Mouse (Mus musculus) induced T-regulatory cell, adult 2 months (primary cell): ENCODE data around the gene Ggcx.
"Not testable (repeated sequence)": the region's sequence is repeated elsewhere in the genome, so short reads cannot be mapped to it uniquely, and the experiment has no call there.

ENCODE experiments used
- DNase-seq: peaks from one replicate; pipeline ENCODE4 v3.0.0-alpha.2; 2012; ENCODE audit warnings: low read depth

Ggcx gene

DNA sequence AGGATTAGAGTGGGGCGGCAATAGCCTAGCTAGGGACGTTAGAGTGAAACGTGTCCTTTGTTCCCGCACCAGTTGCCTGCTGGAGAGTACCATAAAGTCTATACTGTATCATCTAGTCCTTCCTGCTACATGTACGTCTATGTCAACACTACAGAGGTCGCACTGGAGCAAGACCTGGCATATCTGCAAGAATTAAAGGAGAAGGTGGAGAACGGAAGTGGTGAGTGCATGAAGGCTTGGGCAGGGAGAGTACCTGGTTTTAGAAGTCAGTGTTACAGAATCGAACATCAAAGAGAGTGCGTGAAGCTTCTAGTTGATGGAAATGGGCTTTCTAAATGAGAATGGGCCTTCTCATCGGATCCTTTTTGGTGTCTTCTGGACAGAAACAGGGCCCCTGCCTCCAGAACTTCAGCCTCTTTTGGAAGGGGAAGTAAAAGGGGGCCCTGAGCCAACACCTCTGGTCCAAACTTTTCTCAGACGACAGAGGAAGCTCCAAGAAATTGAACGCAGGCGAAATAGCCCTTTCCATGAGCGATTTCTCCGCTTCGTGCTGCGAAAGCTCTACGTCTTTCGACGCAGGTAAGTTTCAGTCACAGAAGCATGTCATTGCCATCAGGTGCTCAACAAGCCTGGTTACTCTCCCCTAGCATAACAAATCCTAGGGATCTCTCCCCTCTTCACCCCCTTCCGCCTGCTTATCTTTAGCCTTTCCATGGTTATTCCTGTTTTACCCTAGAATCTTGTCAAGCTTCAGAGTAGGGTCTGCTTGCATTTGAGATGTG lies 15.1 kb downstream of the Ggcx start:
- peak; percentile 54 for DNase-seq

DNA sequence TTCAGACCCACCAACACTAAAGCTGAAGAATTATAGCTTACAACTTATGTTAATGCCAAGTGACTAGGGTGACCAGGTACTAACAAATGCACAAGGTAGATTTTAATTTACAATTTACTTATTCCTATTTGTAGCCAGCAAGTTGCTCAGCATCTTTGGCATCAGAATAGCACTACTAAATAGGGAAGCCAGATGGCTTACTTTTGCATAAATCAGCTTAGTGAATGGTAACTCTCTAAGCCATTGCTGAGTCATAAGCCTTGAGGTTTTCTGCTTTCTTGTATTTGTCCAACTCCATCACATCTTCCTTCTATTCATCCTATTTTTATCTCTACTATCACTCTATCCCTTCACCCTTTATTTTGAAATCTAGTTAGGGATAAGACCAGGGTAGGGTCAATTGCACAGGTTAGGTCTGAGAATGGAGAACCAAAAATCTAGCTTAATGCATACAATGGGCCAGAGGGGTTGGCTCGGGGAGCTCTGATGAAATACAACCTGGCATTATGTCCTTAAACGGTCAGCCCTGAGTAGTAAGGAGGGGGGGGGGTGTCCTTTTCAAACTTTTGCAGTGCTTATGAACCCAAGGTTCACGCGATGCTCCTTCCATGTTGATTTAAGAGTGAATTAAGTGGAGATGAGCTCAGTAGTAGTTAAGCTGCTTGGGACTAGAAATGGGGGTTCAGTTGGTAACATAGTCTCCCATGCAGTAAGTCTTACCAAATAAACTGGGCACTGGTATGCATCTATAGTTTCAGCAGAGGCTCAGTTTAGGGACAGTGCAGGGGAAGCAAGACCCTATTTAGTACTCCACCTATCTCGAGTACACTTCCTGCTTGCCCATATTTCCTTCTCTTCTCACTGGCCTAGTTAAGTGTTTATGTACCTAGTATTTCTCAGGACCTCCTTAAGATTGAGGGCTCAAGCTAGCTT lies 17.1 kb downstream of the Ggcx start:
- no peak for DNase-seq

DNA sequence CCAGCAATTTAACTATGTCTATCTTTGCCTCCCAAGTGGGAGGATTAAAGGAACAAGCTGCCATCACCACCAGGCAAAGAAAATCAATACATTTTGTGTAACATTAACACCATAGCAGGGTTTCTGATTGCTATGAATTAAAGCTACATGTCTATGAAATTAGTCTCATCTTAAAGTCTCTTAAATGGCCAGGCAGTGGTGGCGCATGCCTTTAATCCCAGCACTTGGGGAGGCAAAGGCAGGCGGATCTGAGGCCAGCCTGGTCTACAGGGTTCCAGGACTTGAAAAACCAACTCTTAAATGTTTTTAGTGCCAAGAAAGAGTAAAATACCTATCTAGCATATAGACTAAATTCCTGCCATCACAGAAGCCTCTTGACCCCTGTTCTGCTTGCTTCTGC lies 18.0 kb downstream of the Ggcx start:
- DNase-seq, result no peak

DNA sequence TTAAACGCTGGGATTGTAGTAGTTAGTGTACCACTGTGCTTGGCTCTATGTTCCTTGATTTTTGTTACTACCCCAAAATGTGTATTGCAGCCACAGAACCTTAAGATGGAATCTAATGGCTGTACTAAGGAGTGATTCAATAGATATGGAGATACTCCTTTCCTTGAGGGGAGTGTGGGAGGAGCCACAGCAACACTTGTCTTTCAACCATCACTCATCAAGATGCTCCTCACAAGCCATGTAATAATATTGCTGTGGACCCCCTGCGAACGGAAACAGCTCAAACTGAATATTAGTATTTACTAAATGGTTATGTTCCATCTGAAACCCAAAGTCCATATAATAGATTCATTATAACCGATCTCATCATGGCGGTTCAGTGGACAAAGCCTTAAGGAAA lies 24.1 kb downstream of the Ggcx start:
- no peak for DNase-seq

DNA sequence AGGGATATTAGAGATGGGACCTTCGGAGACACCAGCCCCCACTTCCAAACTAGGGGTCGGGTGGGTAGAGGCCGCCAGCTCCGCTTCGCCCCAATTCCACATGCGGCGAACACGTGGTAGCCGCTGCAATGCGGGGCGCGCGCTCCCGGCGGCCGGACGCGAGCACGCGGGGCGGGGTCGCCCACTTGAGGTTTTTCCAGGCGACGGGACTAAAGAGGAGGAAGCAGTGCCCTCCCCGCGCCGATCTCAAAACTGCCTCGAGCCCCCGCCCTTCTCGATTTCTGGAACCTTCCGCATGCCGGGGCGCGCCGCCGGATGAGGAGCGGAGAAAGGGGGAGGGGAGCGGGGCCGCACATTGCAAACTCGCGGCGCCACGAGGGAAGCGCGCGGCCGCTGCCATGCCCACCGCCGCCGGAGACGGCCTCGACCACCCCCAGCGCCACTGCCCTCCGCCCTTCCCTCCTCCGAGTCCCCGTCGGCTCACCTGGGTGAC lies 24.8 kb downstream of the Ggcx start:
- DNase-seq, result peak; percentile 90

DNA sequence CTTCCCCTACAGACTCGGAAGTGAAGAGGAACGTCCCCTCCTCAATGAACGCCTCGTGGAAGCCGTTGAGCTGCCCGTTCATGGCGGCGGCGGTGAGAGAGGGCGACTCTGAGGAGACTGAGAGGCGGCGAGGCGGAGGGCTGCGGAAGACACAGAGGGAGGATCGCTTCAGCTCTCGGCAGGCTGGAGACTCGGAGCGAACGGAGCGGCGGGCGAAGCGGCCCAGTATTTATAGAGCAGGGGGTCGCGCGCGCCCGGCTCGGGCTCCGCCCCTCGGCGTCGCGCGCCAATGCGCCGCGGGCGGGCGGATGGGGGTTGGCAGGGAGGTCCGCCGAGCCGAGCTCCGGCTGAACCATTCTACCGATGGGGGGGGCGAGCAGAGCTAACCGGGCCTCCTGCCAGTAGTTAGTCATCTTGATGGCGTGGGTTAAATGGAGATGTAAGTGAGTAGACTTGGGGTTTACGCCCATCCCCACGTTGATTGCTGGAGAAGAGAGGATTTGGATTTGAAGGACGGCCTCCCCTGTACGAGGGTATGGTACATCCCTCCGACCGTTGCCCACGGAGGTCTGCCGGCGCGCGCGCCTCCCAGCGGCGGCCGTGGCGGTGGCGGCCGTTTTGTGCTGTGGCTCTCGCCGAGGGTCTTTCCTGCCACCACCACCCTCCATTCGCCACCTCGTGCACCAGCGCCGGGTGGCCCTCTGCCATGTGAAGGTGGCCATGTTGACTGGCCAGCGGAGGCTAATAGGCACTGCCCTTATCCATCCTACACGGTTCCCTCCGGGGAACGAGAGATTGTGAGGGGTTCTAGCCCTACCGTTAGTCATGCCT lies 25.5 kb downstream of the Ggcx start, which contains the start of gene Mat2a:
Mat2a (minus strand) TSS at position 204 of the 831 bp plus-strand sequence.
- peak; percentile 94 for DNase-seq

DNA sequence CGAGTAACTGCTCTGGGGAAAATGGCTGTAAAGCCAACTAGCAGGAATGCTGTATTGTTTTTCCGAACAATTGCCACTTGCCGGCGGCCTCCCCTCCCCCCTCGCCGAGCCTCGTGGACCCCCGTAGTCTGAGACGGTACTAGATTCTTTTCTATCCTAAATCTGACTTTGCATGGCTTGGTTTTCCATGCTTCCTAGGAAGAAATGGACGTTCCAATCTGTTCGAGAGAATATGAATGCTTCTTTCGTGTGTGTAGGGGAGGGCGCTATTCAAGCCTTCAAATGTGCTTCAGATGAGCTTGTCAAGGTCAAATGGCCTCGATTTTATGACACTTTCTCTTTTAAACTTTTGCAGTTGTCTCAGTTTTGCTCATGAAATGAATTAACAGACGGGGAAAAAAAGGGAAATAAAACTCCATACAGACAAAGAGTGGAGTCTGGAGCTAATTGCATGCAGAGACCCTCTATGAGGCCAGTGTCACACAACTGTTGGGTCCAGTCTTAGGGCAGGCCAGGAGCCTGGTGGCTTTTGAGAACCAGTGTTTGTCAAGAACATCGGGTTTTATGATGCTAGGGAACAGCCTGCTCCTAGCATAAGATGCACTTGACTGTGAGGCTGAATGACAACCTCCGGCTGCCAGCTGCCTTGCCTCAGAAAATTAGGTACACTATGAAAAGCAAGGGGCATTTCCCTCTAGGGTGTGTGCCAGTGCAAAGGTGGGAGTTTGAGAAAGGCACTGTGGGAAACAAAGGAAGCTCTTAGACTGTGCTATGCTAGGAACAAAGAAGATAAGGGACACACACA lies 26.3 kb downstream of the Ggcx start:
- DNase-seq, result peak; percentile 61

DNA sequence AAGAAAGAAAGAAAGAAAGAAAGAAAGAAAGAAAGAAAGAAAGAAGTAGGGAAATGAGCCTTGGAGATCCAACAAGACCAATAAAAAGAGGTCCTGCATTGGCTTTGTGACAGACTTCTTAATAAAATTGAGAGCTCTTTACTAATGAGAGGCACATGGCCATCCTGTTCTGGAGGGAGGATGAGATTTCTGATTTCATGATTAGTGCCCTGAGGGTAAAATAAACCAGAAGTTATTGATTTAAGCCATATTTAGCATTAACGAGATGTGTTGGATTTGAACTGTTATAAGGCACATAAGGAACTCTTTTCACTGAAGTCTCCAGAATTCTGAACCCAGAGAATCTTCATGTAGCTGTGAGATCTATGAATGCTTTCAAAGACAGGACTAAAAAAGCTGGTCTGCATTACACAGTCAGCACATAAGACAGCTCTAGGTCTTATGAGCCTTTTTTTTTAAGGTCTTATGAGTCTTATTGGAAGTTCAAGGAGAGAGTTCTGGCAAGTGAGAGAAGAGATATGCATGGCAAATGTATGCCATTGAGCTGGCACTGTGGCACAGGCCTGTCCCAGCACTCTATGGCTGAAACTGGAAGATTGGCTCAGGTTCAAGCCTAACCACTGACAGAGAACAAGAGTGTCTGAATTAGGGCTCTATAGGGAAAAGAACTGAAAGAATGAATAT lies 29.0 kb downstream of the Ggcx start:
- DNase-seq, result no peak

DNA sequence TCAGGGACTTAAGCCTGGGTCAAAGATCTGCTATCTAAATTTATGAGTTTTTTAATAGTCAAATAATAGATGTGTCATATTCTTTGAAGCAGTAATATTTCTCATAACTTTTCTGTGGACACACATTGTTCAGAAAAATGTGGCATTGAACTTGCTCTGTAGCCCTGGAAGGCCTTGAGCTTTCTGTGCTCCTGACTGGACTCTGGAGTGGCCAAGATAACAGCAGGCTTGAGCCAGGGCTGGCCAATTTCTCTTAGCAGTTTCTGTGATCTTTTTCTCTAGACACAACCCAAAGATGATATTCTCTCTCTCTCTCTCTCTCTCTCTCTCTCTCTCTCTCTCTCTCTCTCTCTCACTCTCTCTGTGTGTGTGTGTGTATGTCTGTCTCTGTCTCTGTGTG lies 30.9 kb downstream of the Ggcx start:
- DNase-seq, result no peak

DNA sequence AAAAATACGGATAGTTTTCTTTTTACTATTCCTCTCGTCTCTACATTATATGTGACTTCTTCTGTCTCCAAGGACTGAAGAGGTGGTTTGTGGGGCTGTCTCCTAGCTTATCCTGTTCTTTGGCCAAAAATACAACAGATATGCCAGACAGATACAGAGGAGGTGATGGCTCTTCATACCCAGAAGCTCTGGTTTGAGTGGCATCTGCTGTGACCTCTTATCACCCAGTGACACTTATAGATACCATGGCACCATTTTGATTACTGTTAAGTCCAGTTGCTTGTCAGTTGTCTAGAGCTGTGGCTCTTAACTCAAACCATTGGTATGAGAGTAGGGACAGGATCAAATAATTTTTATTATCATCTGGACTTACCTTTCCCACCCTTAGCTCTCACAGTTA lies 33.4 kb downstream of the Ggcx start:
- no peak for DNase-seq

DNA sequence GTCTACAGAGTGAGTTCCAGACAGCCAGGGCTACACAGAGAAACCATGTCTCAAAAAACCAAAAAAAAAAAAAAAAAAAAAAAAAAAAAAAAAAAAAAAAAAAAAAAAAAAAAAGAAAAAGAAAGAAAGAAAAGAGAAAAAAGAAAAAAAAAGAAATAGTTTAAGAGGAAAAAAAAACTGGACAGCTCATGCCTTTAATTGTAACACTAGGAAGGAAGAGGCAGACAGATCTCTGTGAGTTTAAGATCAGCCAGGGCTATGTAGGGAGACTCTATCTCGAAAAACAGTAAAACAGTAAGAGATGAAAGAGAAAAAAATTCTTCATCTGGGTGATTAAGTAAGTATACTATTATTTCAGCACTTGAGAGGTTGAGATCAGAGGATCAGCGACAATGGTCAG lies 37.7 kb downstream of the Ggcx start:
- not testable (repeated sequence) for DNase-seq

DNA sequence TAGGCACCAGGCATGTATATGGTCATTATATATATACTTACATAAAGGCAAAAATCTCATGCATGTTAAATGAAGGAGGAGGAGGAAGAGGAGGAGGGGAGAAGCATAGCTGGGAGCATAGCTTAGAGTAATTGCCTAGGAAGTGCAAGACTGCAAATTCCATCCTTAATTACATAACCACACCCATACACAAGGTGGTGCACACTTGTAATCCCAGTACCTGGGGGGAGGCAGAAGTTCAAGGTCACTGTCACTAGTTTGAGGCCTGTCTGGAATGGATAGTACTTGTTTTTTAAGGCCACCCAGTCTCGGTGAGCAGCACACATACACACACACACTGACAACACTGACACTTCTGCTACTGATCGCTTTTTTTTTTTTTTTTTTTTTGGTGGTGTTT lies 38.2 kb downstream of the Ggcx start:
- DNase-seq, result no peak

DNA sequence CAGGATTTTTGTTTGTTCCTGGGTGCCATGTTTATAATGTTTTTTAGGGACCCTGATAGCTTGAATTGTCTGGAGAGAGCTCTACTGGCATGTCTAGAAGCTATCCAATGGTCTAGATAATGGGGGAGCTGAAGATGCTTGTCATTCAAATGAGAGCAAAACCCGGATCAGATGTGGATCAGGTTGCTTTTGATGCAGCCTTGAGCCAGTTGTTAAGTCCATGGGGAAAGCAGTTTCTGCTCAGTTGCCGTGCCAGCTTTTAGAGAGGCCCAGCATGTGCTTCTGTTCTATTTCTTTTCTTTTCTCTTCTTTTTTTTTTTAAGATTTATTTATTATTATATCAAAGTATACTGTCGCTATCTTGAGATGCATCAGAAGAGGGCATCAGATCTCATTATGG lies 39.5 kb downstream of the Ggcx start:
- no peak for DNase-seq

DNA sequence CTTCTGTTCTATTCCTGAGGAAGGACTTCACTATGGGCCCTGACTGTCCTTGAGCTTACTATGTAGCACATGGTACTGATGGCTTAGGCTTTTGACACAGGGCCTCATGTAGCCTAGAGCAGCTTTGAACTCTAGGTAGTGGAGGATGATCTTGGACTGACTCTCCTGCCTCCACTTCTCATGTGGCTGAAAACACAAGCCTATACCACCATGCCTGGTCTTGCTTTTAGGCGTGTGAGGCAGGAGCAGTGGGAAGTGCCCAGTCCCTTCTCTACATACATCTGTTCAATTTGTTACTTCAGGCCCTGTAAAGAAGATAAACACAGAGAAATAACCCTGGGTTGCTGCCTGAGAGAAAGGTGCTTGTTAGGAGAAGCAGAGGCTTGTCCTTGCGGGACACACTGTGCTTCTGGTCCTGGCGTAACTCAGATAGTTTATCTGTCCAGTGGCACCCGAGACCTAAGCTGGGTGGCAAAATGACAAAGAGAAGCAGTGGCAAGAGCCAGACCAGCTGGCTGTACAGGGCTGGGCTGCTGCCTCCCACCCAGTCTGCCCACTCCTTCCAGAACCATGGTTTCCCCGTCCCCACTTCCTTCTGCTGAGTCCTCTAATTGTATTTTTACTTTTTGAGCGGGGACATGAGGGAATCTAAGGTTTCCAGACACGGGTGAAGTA lies 40.1 kb downstream of the Ggcx start:
- DNase-seq, result no peak

DNA sequence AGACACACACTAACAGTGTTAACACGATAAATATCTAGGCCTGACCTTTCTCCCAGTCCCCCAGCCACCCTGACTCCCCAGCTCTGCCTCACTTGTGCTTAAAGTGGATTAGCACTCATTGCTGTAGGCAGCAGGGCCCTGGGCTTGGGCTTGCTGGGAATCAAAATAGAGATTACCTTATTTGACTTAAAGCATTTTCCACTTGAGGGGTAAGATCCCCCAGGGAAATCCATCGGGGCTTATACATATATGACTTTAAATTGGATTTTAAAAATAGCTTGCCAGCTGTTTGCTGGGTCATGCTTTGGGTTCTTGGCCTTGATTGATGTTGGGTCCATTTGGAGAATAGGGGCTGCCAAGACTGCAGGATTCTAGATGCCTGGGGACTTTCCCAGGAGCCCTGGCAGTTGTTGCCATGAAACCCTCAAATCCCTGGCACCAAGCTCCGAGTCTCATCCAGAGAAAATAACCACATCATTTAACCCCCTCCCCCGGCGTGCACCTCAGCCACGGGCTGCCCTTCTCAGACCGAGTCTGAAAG lies 40.8 kb downstream of the Ggcx start:
- no peak for DNase-seq

DNA sequence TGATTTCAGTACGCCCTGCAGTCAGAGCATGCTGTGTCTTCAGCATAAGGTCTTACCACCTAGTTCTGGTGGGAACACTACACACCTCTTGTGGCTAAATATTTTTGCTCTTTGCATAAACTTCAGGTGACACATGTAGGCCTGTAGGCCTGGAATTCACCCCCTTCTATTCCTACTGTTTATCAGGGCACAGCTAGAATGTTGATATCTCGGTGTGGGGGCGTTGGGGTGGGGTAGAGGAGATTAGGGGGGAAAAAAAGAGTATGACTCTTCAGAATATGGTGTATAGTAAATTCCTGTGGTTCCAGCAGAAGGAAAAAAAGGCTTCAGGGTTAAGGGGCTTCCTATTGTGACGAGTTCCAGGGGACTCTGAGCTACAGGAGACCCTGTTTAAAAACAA lies 42.5 kb downstream of the Ggcx start:
- DNase-seq, result no peak

DNA sequence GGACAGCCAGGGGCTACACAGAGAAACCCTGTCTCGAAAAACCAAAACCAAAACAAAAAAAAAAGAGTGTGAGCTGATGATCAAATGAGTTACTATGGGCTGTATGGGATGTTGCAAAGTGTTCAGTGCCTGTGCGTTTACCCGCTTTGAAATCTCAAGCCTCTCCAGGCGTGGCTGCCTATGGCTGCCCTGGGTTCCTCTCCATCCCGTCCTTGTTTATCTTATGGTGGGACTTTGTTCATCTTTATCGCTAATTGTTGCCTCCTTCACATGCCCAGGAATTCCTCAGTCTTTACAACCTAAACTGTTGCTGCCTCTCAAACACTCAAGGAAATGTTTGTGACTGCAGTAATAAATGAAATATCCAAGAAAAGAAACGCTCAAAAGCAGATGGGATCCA lies 44.3 kb downstream of the Ggcx start:
- DNase-seq, result no peak

DNA sequence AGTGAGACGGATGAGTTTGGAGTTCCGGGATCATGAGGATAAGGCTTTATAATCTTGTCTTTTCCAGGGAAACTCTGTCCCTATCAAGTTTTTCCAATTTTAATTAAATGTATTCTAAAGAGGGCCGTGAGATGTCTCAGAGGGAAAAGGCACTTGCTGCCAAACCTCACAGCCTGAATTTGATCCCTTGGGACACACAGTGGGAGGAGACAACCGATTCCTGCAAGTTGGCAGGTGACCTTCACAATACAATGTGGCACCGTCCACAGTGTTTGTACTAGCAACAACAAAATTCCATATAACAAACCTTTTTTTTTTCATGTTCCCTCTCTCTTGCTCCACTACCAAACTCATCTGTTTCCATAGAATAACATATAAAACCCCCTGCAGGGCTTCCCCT lies 44.8 kb downstream of the Ggcx start:
- no peak for DNase-seq

DNA sequence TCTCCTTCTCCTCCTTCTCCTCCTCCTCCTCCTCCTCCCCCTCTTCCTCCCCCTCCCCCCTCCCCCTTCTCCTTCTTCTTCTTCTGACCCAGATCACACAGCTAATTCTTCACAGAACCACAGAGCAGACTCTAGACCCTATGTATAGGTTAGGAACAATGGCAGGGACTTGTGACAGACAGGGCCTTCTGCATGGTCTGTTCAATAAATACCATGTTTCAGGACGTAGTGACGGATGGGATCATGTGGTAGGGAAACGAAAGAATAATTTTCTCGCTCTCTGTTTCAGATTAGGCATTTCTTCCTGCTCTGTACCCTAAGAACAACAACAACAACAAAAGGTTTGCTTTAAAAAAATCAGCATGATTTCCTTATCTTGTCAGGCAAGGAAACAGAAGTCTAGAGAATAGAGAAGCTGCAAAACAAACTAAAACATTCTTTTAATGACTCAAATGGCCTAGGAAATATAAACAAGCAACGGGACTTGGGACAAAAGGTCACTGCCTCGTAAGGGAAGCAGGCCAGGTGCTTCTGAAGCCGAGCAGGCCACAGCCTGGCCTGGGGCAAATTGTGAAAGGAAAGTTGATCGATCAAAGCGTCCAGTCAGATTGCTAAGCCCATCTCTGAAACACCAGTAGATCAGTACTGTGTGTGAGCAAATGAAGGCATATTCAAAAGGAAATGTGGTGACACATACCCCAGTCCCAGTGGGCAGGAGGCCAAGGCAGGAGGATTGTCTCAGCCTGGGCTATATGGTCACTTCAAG lies 46.1 kb downstream of the Ggcx start:
- no peak for DNase-seq
